ENCODE assay signal across 17 mouse cellular contexts in genomic region chr8:36319314-36319959, GRCm38 (mm10).
DNase-seq lines count a peak whose midpoint lies in the region; ATAC-seq lines count a peak whose summit lies in the region.
"Had no signal": no experiment of that assay in that cellular context is flagged by ENCODE, and none has a peak within 500 bp of the region (broad histone marks: within the 10 kb centered on the region; RNA-seq: fewer than 3 reads in every experiment).

No protein-coding gene starts in this region.

- H3K27me3 ChIP-seq in heart, embryonic 12.5 days (replicated peaks), result no peaks in the 10 kb centered on the region
- H3K27me3 ChIP-seq: embryonic facial prominence, embryonic 13.5 days; hindbrain, embryonic 12.5 days; intestine, embryonic 15.5 days; limb, embryonic 15.5 days; lung, embryonic 15.5 days had no signal

- no peak for ATAC-seq in heart, embryonic 12.5 days (ENCODE audit: insufficient number of reproducible peaks, low FRiP score)
- ATAC-seq: intestine, embryonic 15.5 days had no signal

- DNase-seq in heart, adult 8-10 months (ENCODE audit: low spot score), result no peak
- DNase-seq in kidney, adult 9 months, result peak; percentile 66
- no peak for DNase-seq in kidney, postnatal 25 days
- DNase-seq in CD4-positive, CD25-positive, alpha-beta regulatory T cell, adult 2 months (ENCODE audit: low read depth, low spot score), result peak; percentile 10
- DNase-seq in c-Kit-positive CD71-positive TER-119-positive erythroid progenitor cells, embryonic 14.5 days (ENCODE audit: low spot score), result peak; percentile 2
- DNase-seq in gastrocnemius, postnatal 25 days, result no peak
- DNase-seq: adrenal gland, postnatal 10 days; cerebellum, adult 2 months; gastrocnemius, postnatal 36 days; retina, postnatal 1 day had no signal

- no peak overlapping the region for H3K27ac ChIP-seq in heart, embryonic 12.5 days (ENCODE audit: poor library complexity, severe bottlenecking)
- H3K27ac ChIP-seq: embryonic facial prominence, embryonic 13.5 days; forebrain, embryonic 10.5 days; hindbrain, embryonic 12.5 days; intestine, embryonic 15.5 days; limb, embryonic 15.5 days; lung, embryonic 15.5 days had no signal

- 23% methylated on average over 7 of the region's 7 CpGs for WGBS in heart, embryonic 12.5 days

- no peaks in the 10 kb centered on the region for H3K9me3 ChIP-seq in heart, embryonic 12.5 days (replicated peaks)
- H3K9me3 ChIP-seq: embryonic facial prominence, embryonic 13.5 days; forebrain, embryonic 10.5 days; hindbrain, embryonic 12.5 days; intestine, embryonic 15.5 days; limb, embryonic 15.5 days; lung, embryonic 15.5 days had no signal

- H3K4me2 ChIP-seq in heart, embryonic 12.5 days, result 0 out of 2 replicates have a peak overlapping the region, but pooled peaks have one; percentile 6
- H3K4me2 ChIP-seq: embryonic facial prominence, embryonic 13.5 days; hindbrain, embryonic 12.5 days; intestine, embryonic 15.5 days; limb, embryonic 15.5 days; lung, embryonic 15.5 days had no signal

- H3K4me3 ChIP-seq in heart, embryonic 12.5 days, result no peak overlapping the region
- H3K4me3 ChIP-seq: embryonic facial prominence, embryonic 13.5 days; forebrain, embryonic 10.5 days; hindbrain, embryonic 12.5 days; intestine, embryonic 15.5 days; limb, embryonic 15.5 days; lung, embryonic 15.5 days had no signal

- no peak overlapping the region for H3K9ac ChIP-seq in heart, embryonic 12.5 days
- H3K9ac ChIP-seq: embryonic facial prominence, embryonic 13.5 days; hindbrain, embryonic 12.5 days; intestine, embryonic 15.5 days; limb, embryonic 15.5 days; lung, embryonic 15.5 days had no signal

- no peaks in the 10 kb centered on the region for H3K36me3 ChIP-seq in heart, embryonic 12.5 days
- H3K36me3 ChIP-seq: embryonic facial prominence, embryonic 13.5 days; forebrain, embryonic 10.5 days; hindbrain, embryonic 12.5 days; intestine, embryonic 15.5 days; limb, embryonic 15.5 days; lung, embryonic 15.5 days had no signal

- peaks cover 3% of the 10 kb centered on the region; the same call in 1 of the 2 replicates for H3K4me1 ChIP-seq in heart, embryonic 12.5 days (replicated peaks)
- H3K4me1 ChIP-seq: embryonic facial prominence, embryonic 13.5 days; forebrain, embryonic 10.5 days; hindbrain, embryonic 12.5 days; intestine, embryonic 15.5 days; limb, embryonic 15.5 days; lung, embryonic 15.5 days had no signal

Comparison
In these comparisons a context has a peak if more than half of its experiments do, and no peak if none do; other contexts are left out.
1. DNase-seq: peak in kidney, adult 9 months (single experiment), CD4-positive, CD25-positive, alpha-beta regulatory T cell, adult 2 months (single experiment) and c-Kit-positive CD71-positive TER-119-positive erythroid progenitor cells, embryonic 14.5 days (single experiment); none in heart, adult 8-10 months (single experiment), kidney, postnatal 25 days (0 of 2) and gastrocnemius, postnatal 25 days (single experiment).